Mouse (Mus musculus) heart, embryonic 13.5 days (tissue): Measurements from ENCODE around the gene Mta3. TPM values are rescaled to one million over a fixed set of nuclear protein-coding genes. Genes with fewer than 3 reads are reported as not detected.

Experiments
- ATAC-seq: fragments of 200-750 bp; cut with Nextera tagmentation; 2 replicates; pipeline ENCODE4 v1.8.0; 2017; ENCODE audit warnings: moderate TSS enrichment; ENCODE audit not compliant: insufficient number of reproducible peaks, low FRiP score, low TSS enrichment; ENCODE audit errors: extremely low read depth
- H3K27ac ChIP-seq: fragments of 300-500 bp; sonication (generic); replicated peaks from 2 replicates; pipeline ENCODE4 v1.5.1; 2015; ENCODE audit warnings: moderate library complexity, mild to moderate bottlenecking, inconsistent platforms
- H3K27me3 ChIP-seq: fragments of 300-500 bp; sonication (generic); replicated peaks from 2 replicates; pipeline ENCODE4 v1.6.1; 2015; ENCODE audit warnings: mild to moderate bottlenecking, inconsistent platforms
- H3K36me3 ChIP-seq: fragments of 300-500 bp; sonication (generic); 2 replicates; pipeline ENCODE4 v1.6.1; 2015; ENCODE audit warnings: mild to moderate bottlenecking, inconsistent platforms
- H3K4me1 ChIP-seq: fragments of 300-500 bp; sonication (generic); 2 replicates; pipeline ENCODE4 v1.6.1; 2015; ENCODE audit warnings: inconsistent platforms
- H3K4me2 ChIP-seq: fragments of 300-500 bp; sonication (generic); 2 replicates; pipeline ENCODE4 v1.6.1; 2015; ENCODE audit warnings: inconsistent platforms, mild to moderate bottlenecking, moderate library complexity
- H3K4me3 ChIP-seq: fragments of 300-500 bp; sonication (generic); 2 replicates; pipeline ENCODE4 v1.5.1; 2015; ENCODE audit warnings: moderate library complexity, mild to moderate bottlenecking, inconsistent platforms
- H3K9ac ChIP-seq: fragments of 300-500 bp; sonication (generic); 2 replicates; pipeline ENCODE4 v1.6.1; 2015; ENCODE audit warnings: inconsistent platforms, mild to moderate bottlenecking, moderate library complexity
- H3K9me3 ChIP-seq: fragments of 300-500 bp; sonication (generic); 2 replicates; pipeline ENCODE4 v1.6.1; 2016; ENCODE audit warnings: inconsistent platforms
- WGBS: fragments of 180-500 bp; shearing (Covaris S2); methylation state at CpG from one replicate; pipeline ENCODE4 v1.1.7; 2015; ENCODE audit warnings: mixed read lengths; 5-methylcytosine and 5-hydroxymethylcytosine counted together
- polyA plus RNA-seq: library from polyadenylated mRNA; unstranded; fragments of >200 nt; fragmentation: Nextera tagmentation; extraction: Ambion mirVana; gene quantifications from 2 replicates; pipeline ENCODE4 v1.2.1, GENCODE M21; 2015

The Mta3 gene
- polyA plus RNA-seq, 1 experiment from 2014 or later = 34.9 TPM

DNA sequence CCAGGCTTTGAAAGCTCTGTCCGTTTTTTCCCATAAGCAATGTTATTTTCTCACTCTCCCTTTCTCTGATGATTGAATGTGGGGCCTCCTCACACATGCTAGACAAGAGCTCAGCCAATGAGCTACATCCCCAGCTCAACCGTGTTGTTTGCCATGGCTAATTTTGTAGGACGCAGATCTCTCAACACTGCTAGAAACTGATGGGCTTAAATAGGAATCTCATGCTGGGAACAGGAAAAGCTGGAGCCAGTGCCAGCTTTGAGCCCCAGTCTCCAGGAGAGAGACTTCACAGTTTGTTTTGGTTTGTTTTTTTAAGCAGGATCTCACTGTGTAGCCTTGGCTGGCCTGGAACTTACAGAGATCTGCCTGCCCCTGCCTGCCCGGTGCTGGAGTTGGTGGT is 53.6 kb downstream of the Mta3 start:
- WGBS = 30% methylated on average over 4 of the region's 4 CpGs
- peaks cover 79% of the 10 kb centered on the region for H3K36me3 ChIP-seq
- H3K27ac ChIP-seq = no peak overlapping the region

DNA sequence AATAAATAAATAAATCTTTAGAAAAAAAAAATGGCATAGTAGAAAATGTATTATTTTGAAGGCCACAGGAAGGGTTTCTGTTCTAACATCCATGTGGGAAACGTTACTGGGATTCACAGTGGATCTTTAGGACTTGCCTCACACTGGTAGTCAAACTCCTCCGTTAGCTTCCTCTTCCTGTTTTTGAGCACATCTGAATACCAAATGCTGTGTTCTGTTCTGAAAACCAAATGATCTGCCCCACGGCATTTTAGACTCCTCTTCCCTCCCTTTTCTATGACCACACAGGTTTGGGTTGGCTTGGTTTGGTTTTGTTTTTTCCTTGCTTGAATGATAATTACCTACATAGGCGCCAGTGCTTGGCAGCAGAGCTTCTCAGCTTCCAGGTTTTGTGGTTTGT is 58.6 kb downstream of the Mta3 start:
- H3K36me3 ChIP-seq = peaks cover 71% of the 10 kb centered on the region
- ATAC-seq = no peak
- H3K4me2 ChIP-seq = no peak overlapping the region
- no peak overlapping the region for H3K9ac ChIP-seq
- no peaks in the 10 kb centered on the region for H3K27me3 ChIP-seq
- 82% methylated on average over 4 of the region's 4 CpGs for WGBS
- H3K27ac ChIP-seq = no peak overlapping the region
- H3K4me1 ChIP-seq = peaks cover 7% of the 10 kb centered on the region
- H3K4me3 ChIP-seq = no peak overlapping the region
- H3K9me3 ChIP-seq = no peaks in the 10 kb centered on the region

More for the DNA sequence above, 53.6 kb downstream of the Mta3 start:
- ATAC-seq = no peak; the same call in 1 of the 2 replicates
- H3K9me3 ChIP-seq = no peaks in the 10 kb centered on the region
- peaks cover 9% of the 10 kb centered on the region; the same call in 1 of the 2 replicates for H3K4me1 ChIP-seq
- H3K9ac ChIP-seq = no peak overlapping the region
- H3K4me3 ChIP-seq = no peak overlapping the region
- no peaks in the 10 kb centered on the region for H3K27me3 ChIP-seq
- no peak overlapping the region for H3K4me2 ChIP-seq

DNA sequence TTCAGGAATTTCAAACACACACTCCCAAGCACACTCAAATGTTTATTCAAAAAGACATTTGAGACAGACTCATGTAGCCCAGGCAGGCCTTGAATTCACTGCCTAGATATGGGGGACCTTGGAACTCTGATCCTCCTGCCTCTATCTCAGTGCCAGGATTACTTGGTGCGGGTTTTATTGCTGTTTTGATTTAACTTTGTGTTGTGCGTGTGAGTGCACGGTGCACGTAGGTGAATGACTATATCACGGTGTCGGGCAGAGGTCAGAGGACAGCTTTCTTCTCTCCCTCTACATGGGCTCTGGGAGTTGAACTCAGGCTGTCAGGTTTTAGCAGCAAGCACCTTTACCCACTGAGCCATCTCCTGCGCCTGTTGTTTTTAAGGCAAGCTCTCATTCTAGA is 61.1 kb downstream of the Mta3 start:
- Histone ChIP-seq H3K36me3 (peaks cover 57% of the 10 kb centered on the region), H3K4me3 (no peak overlapping the region), H3K9me3 (no peaks in the 10 kb centered on the region), H3K27me3 (no peaks in the 10 kb centered on the region), H3K27ac (no peak overlapping the region), H3K4me2 (no peak overlapping the region), H3K9ac (no peak overlapping the region), H3K4me1 (peaks cover 4% of the 10 kb centered on the region; the same call in 1 of the 2 replicates)
- no peak for ATAC-seq
- 89% methylated on average over 7 of the region's 7 CpGs for WGBS

DNA sequence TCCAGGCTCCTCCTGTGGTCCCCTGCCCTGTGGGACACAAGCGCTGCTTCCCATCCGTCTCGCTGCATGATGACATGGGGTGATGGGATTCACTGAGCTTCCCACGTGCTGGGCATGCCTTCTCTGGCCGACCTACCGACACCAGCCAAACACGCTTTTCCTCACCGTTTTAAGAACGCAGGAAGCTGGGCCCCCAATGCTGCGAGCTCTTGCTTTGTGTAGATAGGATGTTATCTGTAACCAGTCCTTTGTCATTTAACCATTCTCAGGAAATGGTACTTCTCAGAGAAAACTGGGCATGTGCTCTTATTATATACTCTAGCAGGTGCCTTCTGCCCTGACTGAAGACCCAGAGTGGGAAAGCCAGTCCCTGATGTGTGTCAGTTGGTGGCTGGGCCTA is 62.3 kb downstream of the Mta3 start:
- WGBS = 63% methylated on average over 10 of the region's 10 CpGs
- H3K27me3 ChIP-seq = no peaks in the 10 kb centered on the region
- H3K4me3 ChIP-seq = no peak overlapping the region
- ATAC-seq = no peak
- H3K36me3 ChIP-seq = peaks cover 45% of the 10 kb centered on the region
- H3K4me1 ChIP-seq = peaks cover 4% of the 10 kb centered on the region; the same call in 1 of the 2 replicates
- H3K9ac ChIP-seq = no peak overlapping the region
- H3K4me2 ChIP-seq = no peak overlapping the region
- H3K9me3 ChIP-seq = no peaks in the 10 kb centered on the region
- no peak overlapping the region for H3K27ac ChIP-seq

DNA sequence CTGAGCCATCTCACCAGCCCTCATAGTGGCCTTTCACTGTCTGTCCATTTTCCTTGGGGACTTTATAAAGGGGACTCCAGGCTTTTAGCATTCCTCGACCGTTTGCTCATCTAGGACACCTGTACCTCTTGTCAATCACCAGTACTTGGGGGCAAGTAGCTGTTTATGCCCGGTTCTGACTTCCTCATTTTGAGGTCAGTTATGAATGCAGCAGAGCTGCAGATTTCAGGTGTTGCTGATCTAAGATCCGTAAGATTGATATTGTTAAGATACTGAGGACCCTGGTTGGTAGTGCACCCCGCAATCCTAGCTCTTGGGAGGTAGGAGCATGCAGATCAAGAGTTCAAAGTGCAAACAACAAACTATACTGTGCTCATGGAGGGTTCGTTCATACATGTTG is 64.4 kb downstream of the Mta3 start:
- Histone ChIP-seq H3K4me1 (peaks cover 4% of the 10 kb centered on the region; the same call in 1 of the 2 replicates), H3K4me2 (no peak overlapping the region), H3K9ac (no peak overlapping the region), H3K4me3 (no peak overlapping the region), H3K27me3 (no peaks in the 10 kb centered on the region), H3K36me3 (peaks cover 29% of the 10 kb centered on the region), H3K9me3 (no peaks in the 10 kb centered on the region), H3K27ac (no peak overlapping the region)
- 86% methylated on average over 6 of the region's 6 CpGs for WGBS
- no peak for ATAC-seq

DNA sequence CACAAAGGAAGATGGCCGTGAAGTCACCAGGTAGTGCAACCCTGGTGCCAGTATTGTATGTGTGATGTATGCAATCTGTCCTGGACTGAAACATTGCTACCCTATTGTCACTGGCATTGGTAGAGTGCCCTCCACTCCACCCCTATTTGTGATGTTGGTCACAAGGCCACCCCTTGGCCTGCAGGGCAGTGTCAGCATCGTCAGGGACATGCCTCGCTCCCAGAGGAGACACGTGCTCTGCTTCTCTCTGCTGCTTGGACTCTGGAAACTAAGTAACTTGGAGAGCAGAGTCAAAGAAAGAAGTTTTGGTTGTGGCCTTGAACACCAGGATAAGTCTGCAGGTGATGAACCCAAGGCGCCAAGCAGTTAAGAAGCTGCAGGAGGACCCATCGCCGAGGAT is 65.0 kb downstream of the Mta3 start:
- no peaks in the 10 kb centered on the region for H3K27me3 ChIP-seq
- peaks cover 4% of the 10 kb centered on the region; the same call in 1 of the 2 replicates for H3K4me1 ChIP-seq
- H3K27ac ChIP-seq = no peak overlapping the region
- no peak overlapping the region for H3K4me2 ChIP-seq
- no peak for ATAC-seq
- H3K4me3 ChIP-seq = no peak overlapping the region
- no peaks in the 10 kb centered on the region for H3K9me3 ChIP-seq
- 88% methylated on average over 7 of the region's 7 CpGs for WGBS
- peaks cover 33% of the 10 kb centered on the region for H3K36me3 ChIP-seq
- H3K9ac ChIP-seq = no peak overlapping the region

DNA sequence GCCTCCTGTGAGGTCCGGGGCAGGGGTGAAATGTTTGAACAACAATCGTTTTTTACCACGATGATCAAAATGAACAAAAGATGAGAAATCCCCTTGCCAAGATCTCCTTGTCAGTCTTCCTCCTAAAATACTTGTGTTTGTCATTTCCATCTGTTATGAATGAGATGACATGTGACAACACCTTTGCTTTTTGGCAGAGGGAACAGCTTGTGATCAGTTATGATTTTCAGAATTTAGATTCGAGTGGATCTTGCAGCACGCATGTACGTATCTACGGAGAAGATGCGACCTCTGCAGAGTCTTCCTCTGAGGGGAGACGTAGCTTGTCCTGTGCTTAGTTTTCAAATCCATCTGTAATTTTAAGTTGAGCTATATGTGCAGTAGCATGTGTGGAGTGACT is 66.1 kb downstream of the Mta3 start:
- Histone ChIP-seq H3K4me3 (no peak overlapping the region), H3K36me3 (peaks cover 32% of the 10 kb centered on the region), H3K27me3 (no peaks in the 10 kb centered on the region), H3K4me2 (no peak overlapping the region), H3K9me3 (no peaks in the 10 kb centered on the region), H3K4me1 (peaks cover 4% of the 10 kb centered on the region; the same call in 1 of the 2 replicates), H3K9ac (no peak overlapping the region), H3K27ac (no peak overlapping the region)
- WGBS = 91% methylated on average over 9 of the region's 9 CpGs
- no peak for ATAC-seq

DNA sequence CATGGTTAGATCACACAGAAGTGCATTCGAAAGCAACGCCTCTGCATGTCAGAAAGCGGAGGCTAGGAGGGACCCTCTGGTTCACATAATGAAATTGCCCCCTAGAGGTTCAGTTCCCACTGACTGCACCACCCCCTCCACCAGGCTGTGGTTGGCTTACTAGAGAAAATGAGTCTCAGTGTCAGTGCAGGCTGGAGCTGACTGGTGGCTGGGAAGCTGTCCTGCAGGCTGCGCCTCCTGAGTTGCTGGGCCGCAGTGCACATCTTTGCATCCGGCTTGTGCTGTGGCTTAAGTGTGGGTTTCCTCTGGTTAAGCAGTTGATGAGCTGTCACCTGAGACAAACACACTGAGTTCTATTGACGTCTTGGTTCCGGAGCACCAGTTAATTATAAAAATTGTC is 66.7 kb downstream of the Mta3 start:
- Histone ChIP-seq H3K4me1 (peaks cover 4% of the 10 kb centered on the region; the same call in 1 of the 2 replicates), H3K36me3 (peaks cover 26% of the 10 kb centered on the region), H3K9me3 (no peaks in the 10 kb centered on the region), H3K27me3 (no peaks in the 10 kb centered on the region), H3K4me2 (no peak overlapping the region), H3K9ac (no peak overlapping the region), H3K4me3 (no peak overlapping the region), H3K27ac (no peak overlapping the region)
- WGBS = 76% methylated on average over 8 of the region's 8 CpGs
- no peak for ATAC-seq

DNA sequence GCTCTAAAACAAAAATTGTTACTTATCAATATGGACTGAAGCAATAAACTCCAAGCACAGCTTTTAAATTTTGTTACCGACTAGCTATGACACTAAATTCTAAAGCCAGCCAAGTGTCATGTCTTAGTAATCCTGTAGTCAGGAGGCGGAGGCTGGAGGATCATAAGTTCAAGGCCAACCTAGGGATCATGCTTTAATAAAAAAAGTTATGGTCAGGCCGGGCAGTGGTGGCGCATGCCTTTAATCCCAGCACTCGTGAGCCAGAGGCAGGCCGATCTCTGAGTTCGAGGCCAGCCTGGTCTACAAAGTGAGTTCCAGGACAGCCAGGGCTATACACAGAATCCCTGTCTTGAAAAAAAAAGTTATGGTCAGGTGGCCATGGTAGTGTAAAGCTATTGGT is 71.0 kb downstream of the Mta3 start:
- Histone ChIP-seq H3K27me3 (no peaks in the 10 kb centered on the region), H3K4me1 (no peaks in the 10 kb centered on the region), H3K27ac (no peak overlapping the region), H3K36me3 (peaks cover 24% of the 10 kb centered on the region), H3K4me2 (no peak overlapping the region), H3K4me3 (no peak overlapping the region), H3K9me3 (no peaks in the 10 kb centered on the region), H3K9ac (no peak overlapping the region)
- 95% methylated on average over 7 of the region's 7 CpGs for WGBS
- ATAC-seq = no peak

DNA sequence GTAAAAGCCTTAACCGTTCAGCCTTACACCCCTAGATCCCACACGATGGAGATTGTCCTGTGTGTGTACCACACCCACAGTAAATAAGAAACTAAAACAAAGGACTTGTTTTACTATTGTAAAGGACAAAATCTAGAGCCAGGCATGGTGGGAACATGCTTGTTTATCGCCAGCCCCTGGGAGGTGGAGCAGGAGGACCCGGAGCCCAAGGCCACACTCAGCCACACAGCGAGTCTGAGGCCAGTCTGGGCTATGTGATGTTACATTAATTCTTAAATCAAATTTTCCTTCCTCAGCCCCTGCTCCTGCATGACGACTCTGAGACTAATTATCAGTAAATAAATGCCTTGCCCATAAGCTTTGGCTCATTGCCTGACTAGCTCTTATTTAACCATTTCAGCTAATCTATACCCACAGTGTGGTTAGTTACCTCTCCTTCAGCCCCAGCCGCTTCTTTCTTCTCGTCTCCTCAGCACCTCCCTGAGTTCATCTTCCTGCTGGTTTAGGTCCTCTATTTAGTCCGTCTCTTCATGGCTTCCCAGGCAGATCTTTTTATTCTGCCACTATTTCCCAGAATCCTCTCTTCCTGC is 71.6 kb downstream of the Mta3 start:
- Histone ChIP-seq H3K4me1 (0 out of 2 replicates have a peak, but pooled peaks cover 2% of the 10 kb centered on the region), H3K4me2 (no peak overlapping the region), H3K27me3 (no peaks in the 10 kb centered on the region), H3K36me3 (peaks cover 29% of the 10 kb centered on the region), H3K9me3 (no peaks in the 10 kb centered on the region), H3K9ac (no peak overlapping the region), H3K4me3 (no peak overlapping the region), H3K27ac (no peak overlapping the region)
- no peak for ATAC-seq
- 87% methylated on average over 9 of the region's 9 CpGs for whole genome bisulfite sequencing

DNA sequence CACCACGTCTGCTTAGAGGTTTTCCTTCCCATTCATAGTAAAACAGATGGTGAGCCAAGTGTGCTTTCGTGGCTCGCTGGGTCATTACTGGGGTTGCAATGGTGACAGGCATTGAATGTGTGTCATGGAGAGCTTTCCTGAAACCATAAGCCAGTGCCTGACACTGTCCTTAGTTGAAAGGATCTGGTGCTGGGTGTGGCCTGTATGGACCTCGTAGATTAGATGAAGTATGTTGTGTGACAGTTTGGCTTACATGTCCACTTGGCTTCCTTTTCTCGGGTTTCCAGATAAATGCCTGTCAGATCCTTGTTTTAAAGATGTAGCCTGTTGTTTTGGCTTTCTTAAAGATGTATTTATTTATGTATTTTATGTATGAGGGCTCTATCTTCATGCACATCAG is 74.3 kb downstream of the Mta3 start:
- H3K4me2 ChIP-seq = no peak overlapping the region
- no peaks in the 10 kb centered on the region for H3K9me3 ChIP-seq
- no peak overlapping the region for H3K4me3 ChIP-seq
- no peak overlapping the region for H3K27ac ChIP-seq
- ATAC-seq = no peak
- H3K4me1 ChIP-seq = 0 out of 2 replicates have a peak, but pooled peaks cover 2% of the 10 kb centered on the region
- H3K9ac ChIP-seq = no peak overlapping the region
- 71% methylated on average over 5 of the region's 5 CpGs for WGBS
- H3K27me3 ChIP-seq = no peaks in the 10 kb centered on the region
- peaks cover 52% of the 10 kb centered on the region for H3K36me3 ChIP-seq

DNA sequence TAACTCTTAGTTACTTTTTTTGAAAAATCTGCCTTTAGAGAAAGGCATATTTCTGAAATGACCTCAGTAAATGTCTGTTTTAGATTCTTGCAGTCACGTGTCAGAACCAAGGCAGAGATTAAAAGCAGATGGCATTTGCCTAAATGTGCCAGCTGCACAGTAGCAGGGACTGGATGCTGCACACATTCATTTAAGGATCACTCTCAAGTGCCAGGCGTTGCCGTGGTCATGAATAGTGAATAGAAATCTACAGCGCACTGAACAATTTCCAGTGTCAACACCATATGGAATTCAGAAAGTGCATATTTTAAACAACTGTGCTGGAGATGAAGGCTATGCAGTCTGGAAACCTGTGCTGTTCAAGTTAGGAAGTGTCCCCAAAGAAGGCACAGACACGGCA is 76.8 kb downstream of the Mta3 start:
- 0 out of 2 replicates have a peak overlapping the region, but pooled peaks have one; percentile 13 for H3K27ac ChIP-seq
- H3K4me1 ChIP-seq = 0 out of 2 replicates have a peak, but pooled peaks cover 2% of the 10 kb centered on the region
- no peaks in the 10 kb centered on the region for H3K9me3 ChIP-seq
- H3K36me3 ChIP-seq = peaks cover 48% of the 10 kb centered on the region
- 68% methylated on average over 5 of the region's 5 CpGs for WGBS
- no peak overlapping the region for H3K4me2 ChIP-seq
- no peak overlapping the region for H3K4me3 ChIP-seq
- H3K27me3 ChIP-seq = no peaks in the 10 kb centered on the region
- no peak for ATAC-seq
- H3K9ac ChIP-seq = no peak overlapping the region
